Mouse (Mus musculus): Measurements from ENCODE around the gene Capn11.

- TF ChIP-seq POLR2A (IDR thresholded peaks at IDR 0.05; ENCODE audit: borderline replicate concordance, extremely low read depth, low read depth, low read length) (no peak), CTCF (IDR thresholded peaks at IDR 0.05; ENCODE audit: insufficient read depth, low read length) (no peak)
These were observed 57.2 kb downstream of the Capn11 start, which contains the start of gene Mymx for GRCm38 (mm10) chr17:45601877-45602304.

Measured in lung, adult 2 months (tissue).